Mouse (Mus musculus): ENCODE measurements around the gene Cops8. TPM values are rescaled to one million over a fixed set of nuclear protein-coding genes. Genes with fewer than 3 reads are reported as not detected.

Cops8 gene
- polyA plus RNA-seq (2015; fragmentation: Nextera tagmentation; extraction: Ambion mirVana): 166 and 195 TPM in 2 replicates

DNA sequence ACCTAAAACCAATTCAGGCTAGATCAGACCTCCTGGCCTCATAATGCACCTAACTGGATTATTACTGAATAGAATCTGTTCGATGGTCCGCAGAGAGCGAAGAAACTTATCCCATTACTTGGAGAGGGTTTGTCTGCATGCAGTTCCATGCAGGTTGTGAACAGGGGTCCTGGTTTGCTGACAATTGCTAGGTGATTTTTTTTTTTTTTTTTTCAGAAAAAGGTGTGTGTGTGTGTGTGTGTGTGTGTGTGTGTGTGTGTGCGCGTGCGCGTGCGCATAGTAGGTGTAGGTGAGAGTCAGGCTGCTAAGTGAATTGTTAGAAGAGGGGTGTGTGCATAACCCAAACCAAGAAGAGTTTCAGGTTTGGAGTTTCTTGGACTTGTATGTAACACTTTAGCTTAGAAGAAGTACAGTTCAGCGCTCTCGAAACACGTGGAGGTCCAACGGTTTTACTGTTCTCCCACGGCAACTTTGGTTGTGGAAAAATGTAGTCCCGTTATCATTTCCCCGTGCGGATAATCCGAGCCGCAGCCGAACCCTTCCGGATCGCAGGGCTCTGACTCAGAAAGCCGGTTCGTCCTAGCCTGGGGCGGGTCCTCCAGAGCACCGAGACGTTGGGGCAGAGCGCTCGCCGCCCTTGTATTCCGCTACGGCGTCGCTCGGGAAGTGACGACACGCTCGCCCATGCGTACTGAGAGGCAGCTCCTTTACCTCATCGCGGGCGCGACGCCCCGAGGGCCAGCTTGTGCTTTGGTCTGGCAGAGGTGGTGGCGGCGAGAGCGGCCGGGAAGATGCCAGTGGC lies at the start of gene Cops8:
Gene Cops8, plus strand, starts transcription at position 223 of the 802 bp plus-strand sequence.
- Histone ChIP-seq H3K27me3 (no peaks in the 10 kb centered on the region; the same call in 1 of the 2 replicates), H3K4me1 (peaks cover 15% of the 10 kb centered on the region), H3K4me3 (peak within 1 kb of the TSS; percentile 84), H3K27ac (peak within 1 kb of the TSS; percentile 48), H3K9ac (peak within 1 kb of the TSS; percentile 86), H3K36me3 (ENCODE audit: poor library complexity, severe bottlenecking) (peaks cover 26% of the 10 kb centered on the region), H3K9me3 (replicated peaks) (no peaks in the 10 kb centered on the region), H3K4me2 (peak within 1 kb of the TSS; percentile 75)
- WGBS: 3% methylated on average over 48 of the region's 48 CpGs
- ATAC-seq: peak; percentile 100

DNA sequence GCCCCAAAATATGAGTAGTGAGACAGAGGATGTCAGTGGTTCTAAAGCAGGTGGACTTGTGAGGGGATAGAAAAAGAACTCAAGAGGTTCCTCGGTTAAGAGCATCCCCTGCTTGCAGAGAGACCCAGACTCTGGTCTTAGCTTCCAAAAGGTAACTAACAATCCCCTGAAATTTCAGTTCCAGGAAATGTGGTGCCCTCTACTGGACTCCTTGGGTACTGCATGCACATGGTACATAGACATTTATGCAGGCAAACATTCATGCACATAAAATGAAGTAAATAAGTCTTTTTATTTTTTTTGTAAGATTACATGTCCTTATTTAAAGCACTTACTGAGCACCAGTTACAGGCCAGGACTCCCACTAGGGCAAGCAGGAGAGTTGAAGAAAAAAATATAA lies 45.6 kb upstream of the Cops8 start:
- no peak overlapping the region for H3K4me2 ChIP-seq
- WGBS: 94% methylated on average over 1 of the region's 1 CpGs
- no peak for ATAC-seq

GRCm38 (mm10) chr1:90560942-90561726 lies 41.6 kb upstream of the Cops8 start:
- ATAC-seq: peak; percentile 63; the same call in 1 of the 2 replicates
- Histone ChIP-seq H3K4me2 (no peak overlapping the region), H3K4me1 (peaks cover 14% of the 10 kb centered on the region), H3K4me3 (no peak overlapping the region), H3K9me3 (replicated peaks) (no peaks in the 10 kb centered on the region; the same call in 1 of the 2 replicates), H3K9ac (no peak overlapping the region), H3K36me3 (ENCODE audit: poor library complexity, severe bottlenecking) (no peaks in the 10 kb centered on the region), H3K27me3 (peaks cover 6% of the 10 kb centered on the region), H3K27ac (0 out of 2 replicates have a peak overlapping the region, but pooled peaks have one; percentile 22)
- 15% methylated on average over 5 of the region's 5 CpGs for WGBS

More for the DNA sequence above, 45.6 kb upstream of the Cops8 start:
- Histone ChIP-seq H3K27me3 (0 out of 2 replicates have a peak, but pooled peaks cover 3% of the 10 kb centered on the region), H3K9ac (no peak overlapping the region), H3K4me1 (peaks cover 10% of the 10 kb centered on the region; the same call in 1 of the 2 replicates), H3K36me3 (ENCODE audit: poor library complexity, severe bottlenecking) (no peaks in the 10 kb centered on the region), H3K4me3 (no peak overlapping the region), H3K9me3 (replicated peaks) (no peaks in the 10 kb centered on the region; the same call in 1 of the 2 replicates), H3K27ac (no peak overlapping the region)

- WGBS: 90% methylated on average over 3 of the region's 3 CpGs
- Histone ChIP-seq H3K36me3 (ENCODE audit: poor library complexity, severe bottlenecking) (no peaks in the 10 kb centered on the region), H3K9me3 (replicated peaks) (no peaks in the 10 kb centered on the region), H3K4me3 (no peak overlapping the region), H3K4me2 (no peak overlapping the region), H3K27me3 (peaks cover 6% of the 10 kb centered on the region), H3K9ac (no peak overlapping the region), H3K27ac (no peak overlapping the region), H3K4me1 (peaks cover 27% of the 10 kb centered on the region)
- ATAC-seq: no peak
These were observed 38.8 kb upstream of the Cops8 start for GRCm38 (mm10) chr1:90563945-90564344.

DNA sequence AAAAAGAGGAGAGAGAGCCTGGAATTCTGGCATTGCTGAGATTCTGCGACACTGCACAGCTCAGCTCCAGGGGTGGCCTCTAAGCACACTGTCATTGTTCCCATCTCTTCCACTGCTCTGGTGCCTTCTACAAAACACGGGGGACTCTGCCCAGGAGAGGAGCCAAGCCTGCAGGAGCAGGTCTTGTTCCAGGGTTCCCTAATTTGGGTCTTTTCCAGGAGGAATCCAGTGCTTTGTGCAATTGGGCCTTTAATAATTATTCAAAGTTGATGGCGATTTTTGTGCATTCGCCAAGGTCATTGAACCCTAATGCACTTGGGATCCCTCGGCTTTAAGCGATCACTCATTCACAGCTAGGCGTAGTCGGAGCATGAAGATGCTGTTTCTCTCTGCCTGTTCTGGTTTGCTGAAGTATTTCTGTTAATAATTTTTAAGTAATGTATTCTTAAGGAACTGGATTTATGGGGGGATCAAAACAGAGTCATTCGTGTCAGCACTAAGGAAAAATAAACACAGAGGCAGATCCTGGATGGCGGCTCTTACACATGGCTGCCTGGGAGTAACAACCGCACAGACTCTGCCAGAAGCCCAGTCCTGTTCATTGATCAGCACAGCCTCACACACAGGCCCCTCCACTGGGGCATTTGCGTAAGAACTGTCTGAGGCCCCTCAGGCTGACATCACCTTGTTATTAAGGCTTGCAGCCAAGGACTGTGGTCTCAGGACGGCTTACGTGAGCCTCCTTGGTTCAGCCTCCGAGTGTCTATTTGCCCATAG lies 35.9 kb upstream of the Cops8 start:
- H3K9ac ChIP-seq: no peak overlapping the region
- no peaks in the 10 kb centered on the region for H3K36me3 ChIP-seq (ENCODE audit: poor library complexity, severe bottlenecking)
- no peaks in the 10 kb centered on the region for H3K9me3 ChIP-seq (replicated peaks)
- H3K27ac ChIP-seq: no peak overlapping the region
- H3K4me2 ChIP-seq: no peak overlapping the region
- peaks cover 17% of the 10 kb centered on the region for H3K4me1 ChIP-seq
- peaks cover 3% of the 10 kb centered on the region for H3K27me3 ChIP-seq
- WGBS: 46% methylated on average over 15 of the region's 15 CpGs
- H3K4me3 ChIP-seq: no peak overlapping the region
- 0 out of 2 replicates have a peak, but pooled peaks have one; percentile 33 for ATAC-seq

DNA sequence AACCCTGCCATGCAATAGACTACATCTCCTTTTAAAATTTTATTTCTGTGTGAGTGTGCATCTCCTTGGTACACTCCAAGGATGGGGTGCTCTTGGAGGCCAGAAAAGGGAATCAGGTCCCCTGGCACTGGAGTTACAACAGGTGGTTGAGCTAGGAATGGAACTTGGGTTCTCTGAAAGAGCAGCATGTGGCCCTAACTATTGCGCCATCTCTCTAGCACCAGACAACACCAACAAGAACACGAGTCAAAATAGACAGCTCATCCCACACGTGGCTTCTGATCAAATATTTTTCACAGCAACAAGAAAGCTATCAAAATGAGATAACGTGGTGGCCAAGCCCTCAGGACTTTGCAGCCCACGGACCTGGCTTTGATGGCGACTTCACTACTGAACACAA lies 28.9 kb upstream of the Cops8 start:
- Histone ChIP-seq H3K9ac (no peak overlapping the region), H3K36me3 (ENCODE audit: poor library complexity, severe bottlenecking) (no peaks in the 10 kb centered on the region), H3K4me1 (peaks cover 10% of the 10 kb centered on the region; the same call in 1 of the 2 replicates), H3K4me2 (no peak overlapping the region), H3K9me3 (replicated peaks) (no peaks in the 10 kb centered on the region), H3K27me3 (no peaks in the 10 kb centered on the region), H3K4me3 (no peak overlapping the region), H3K27ac (no peak overlapping the region)
- 88% methylated on average over 6 of the region's 6 CpGs for WGBS
- no peak for ATAC-seq

DNA sequence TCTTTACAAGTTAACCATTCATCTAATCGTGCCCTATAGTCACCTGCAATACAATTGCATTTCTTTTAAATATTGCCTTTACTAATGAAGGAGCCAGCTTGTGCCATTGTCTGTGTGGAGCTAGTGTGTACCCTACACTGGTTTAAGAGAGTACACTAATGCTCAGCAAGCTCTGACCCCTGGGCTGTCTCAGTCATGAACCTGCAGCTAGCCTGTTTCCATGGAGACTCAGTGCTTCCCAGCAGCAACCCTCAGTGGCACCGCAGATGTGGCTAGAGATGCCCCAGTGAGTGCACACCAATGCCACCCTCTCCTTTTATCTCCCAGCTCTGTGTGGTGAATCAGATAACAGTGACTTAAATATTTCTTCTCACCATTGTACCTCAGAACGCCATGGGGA lies 27.9 kb upstream of the Cops8 start:
- WGBS: 46% methylated on average over 3 of the region's 3 CpGs
- Histone ChIP-seq H3K27me3 (no peaks in the 10 kb centered on the region), H3K4me3 (no peak overlapping the region), H3K9ac (no peak overlapping the region), H3K36me3 (ENCODE audit: poor library complexity, severe bottlenecking) (no peaks in the 10 kb centered on the region), H3K27ac (no peak overlapping the region), H3K4me1 (peaks cover 10% of the 10 kb centered on the region; the same call in 1 of the 2 replicates), H3K4me2 (no peak overlapping the region), H3K9me3 (replicated peaks) (no peaks in the 10 kb centered on the region)
- no peak for ATAC-seq

GRCm38 (mm10) chr1:90577417-90577816 lies 25.4 kb upstream of the Cops8 start:
- no peak for ATAC-seq
- Histone ChIP-seq H3K9ac (no peak overlapping the region), H3K27ac (no peak overlapping the region), H3K4me1 (peaks cover 10% of the 10 kb centered on the region; the same call in 1 of the 2 replicates), H3K36me3 (ENCODE audit: poor library complexity, severe bottlenecking) (no peaks in the 10 kb centered on the region), H3K27me3 (no peaks in the 10 kb centered on the region), H3K9me3 (replicated peaks) (no peaks in the 10 kb centered on the region), H3K4me3 (no peak overlapping the region), H3K4me2 (no peak overlapping the region)
- 72% methylated on average over 5 of the region's 5 CpGs for WGBS

- H3K4me3 ChIP-seq: no peak overlapping the region
- H3K27ac ChIP-seq: no peak overlapping the region
- 76% methylated on average over 7 of the region's 7 CpGs for WGBS
- no peak overlapping the region for H3K4me2 ChIP-seq
- H3K4me1 ChIP-seq: no peaks in the 10 kb centered on the region
- no peaks in the 10 kb centered on the region for H3K36me3 ChIP-seq (ENCODE audit: poor library complexity, severe bottlenecking)
- no peaks in the 10 kb centered on the region for H3K27me3 ChIP-seq
- no peaks in the 10 kb centered on the region for H3K9me3 ChIP-seq (replicated peaks)
- no peak for ATAC-seq
- no peak overlapping the region for H3K9ac ChIP-seq
These were observed 20.1 kb upstream of the Cops8 start for GRCm38 (mm10) chr1:90582635-90583034.

GRCm38 (mm10) chr1:90588021-90588734 lies 14.6 kb upstream of the Cops8 start:
- ATAC-seq: peak; percentile 58
- 0 out of 2 replicates have a peak, but pooled peaks cover 6% of the 10 kb centered on the region for H3K27me3 ChIP-seq
- H3K4me2 ChIP-seq: no peak overlapping the region
- 61% methylated on average over 9 of the region's 9 CpGs for WGBS
- no peak overlapping the region for H3K9ac ChIP-seq
- H3K36me3 ChIP-seq (ENCODE audit: poor library complexity, severe bottlenecking): no peaks in the 10 kb centered on the region
- H3K9me3 ChIP-seq (replicated peaks): no peaks in the 10 kb centered on the region
- no peak overlapping the region for H3K4me3 ChIP-seq
- no peak overlapping the region for H3K27ac ChIP-seq
- peaks cover 4% of the 10 kb centered on the region; the same call in 1 of the 2 replicates for H3K4me1 ChIP-seq

- H3K9me3 ChIP-seq (replicated peaks): no peaks in the 10 kb centered on the region; the same call in 1 of the 2 replicates
- H3K4me1 ChIP-seq: peaks cover 4% of the 10 kb centered on the region; the same call in 1 of the 2 replicates
- no peak overlapping the region for H3K27ac ChIP-seq
- no peak overlapping the region for H3K9ac ChIP-seq
- WGBS: 42% methylated on average over 2 of the region's 2 CpGs
- no peak overlapping the region for H3K4me3 ChIP-seq
- peaks cover 19% of the 10 kb centered on the region for H3K27me3 ChIP-seq
- H3K36me3 ChIP-seq (ENCODE audit: poor library complexity, severe bottlenecking): no peaks in the 10 kb centered on the region
- H3K4me2 ChIP-seq: no peak overlapping the region
- ATAC-seq: peak; percentile 52; the same call in 1 of the 2 replicates
These were observed 12.0 kb upstream of the Cops8 start for GRCm38 (mm10) chr1:90590797-90591196.
